Mouse (Mus musculus): ENCODE data around the gene Lekr1. TPM values are rescaled to one million over a fixed set of nuclear protein-coding genes. Genes with fewer than 3 reads are reported as not detected.

The Lekr1 gene
- polyA plus RNA-seq, 1 experiment from 2014 or later, result 4.0 TPM

- no peaks in the 10 kb centered on the region for H3K27me3 ChIP-seq (ENCODE audit: control insufficient read depth, insufficient read depth, low read length)
- 82% methylated on average over 3 of the region's 3 CpGs for WGBS
- no peak overlapping the region for H3K27ac ChIP-seq (replicated peaks)
- no peak overlapping the region for H3K4me3 ChIP-seq (ENCODE audit: low read depth, low read length)
- ATAC-seq (ENCODE audit: low FRiP score, low TSS enrichment) (no peak), DNase-seq (ENCODE audit: low spot score) (no peak)
- TF ChIP-seq EP300 (optimal IDR thresholded peaks at IDR 0.05), result no peak
- no peak for TF ChIP-seq CTCF (IDR thresholded peaks at IDR 0.05; ENCODE audit: low read depth)
- H3K36me3 ChIP-seq (ENCODE audit: control insufficient read depth, insufficient read depth, low read length), result no peaks in the 10 kb centered on the region
- H3K9me3 ChIP-seq (ENCODE audit: control insufficient read depth, low read length), result no peaks in the 10 kb centered on the region
- H3K4me1 ChIP-seq (replicated peaks; ENCODE audit: control insufficient read depth, insufficient read depth), result no peaks in the 10 kb centered on the region
- no peak overlapping the region for H3K9ac ChIP-seq (ENCODE audit: low read length)
- H3K4me2 ChIP-seq (replicated peaks; ENCODE audit: low read depth), result no peak overlapping the region
Measured at GRCm38 (mm10) chr3:65714372-65714771, 48.3 kb downstream of the Lekr1 start.

GRCm38 (mm10) chr3:65717406-65717805 is 51.4 kb downstream of the Lekr1 start:
- 83% methylated on average over 2 of the region's 2 CpGs for WGBS
- no peak for ATAC-seq (ENCODE audit: low FRiP score, low TSS enrichment)

GRCm38 (mm10) chr3:65722897-65723296 is 56.9 kb downstream of the Lekr1 start:
- H3K4me1 ChIP-seq (replicated peaks; ENCODE audit: control insufficient read depth, insufficient read depth), result no peaks in the 10 kb centered on the region
- no peak overlapping the region for H3K27ac ChIP-seq (replicated peaks)
- H3K9me3 ChIP-seq (ENCODE audit: control insufficient read depth, low read length), result no peaks in the 10 kb centered on the region
- H3K4me2 ChIP-seq (replicated peaks; ENCODE audit: low read depth), result no peak overlapping the region
- DNase-seq (ENCODE audit: low spot score) (no peak), ATAC-seq (ENCODE audit: low FRiP score, low TSS enrichment) (no peak)
- no peak for TF ChIP-seq CTCF (IDR thresholded peaks at IDR 0.05; ENCODE audit: low read depth)
- no peak for TF ChIP-seq EP300 (optimal IDR thresholded peaks at IDR 0.05)
- H3K36me3 ChIP-seq (ENCODE audit: control insufficient read depth, insufficient read depth, low read length), result no peaks in the 10 kb centered on the region
- no peak overlapping the region for H3K9ac ChIP-seq (ENCODE audit: low read length)
- no peak overlapping the region for H3K4me3 ChIP-seq (ENCODE audit: low read depth, low read length)
- WGBS, result 66% methylated on average over 4 of the region's 4 CpGs
- no peaks in the 10 kb centered on the region for H3K27me3 ChIP-seq (ENCODE audit: control insufficient read depth, insufficient read depth, low read length)

More at GRCm38 (mm10) chr3:65717406-65717805, 51.4 kb downstream of the Lekr1 start:
- no peak for DNase-seq (ENCODE audit: low spot score)
- Histone ChIP-seq H3K4me2 (replicated peaks; ENCODE audit: low read depth) (no peak overlapping the region), H3K4me3 (ENCODE audit: low read depth, low read length) (no peak overlapping the region), H3K9ac (ENCODE audit: low read length) (no peak overlapping the region), H3K27me3 (ENCODE audit: control insufficient read depth, insufficient read depth, low read length) (no peaks in the 10 kb centered on the region), H3K4me1 (replicated peaks; ENCODE audit: control insufficient read depth, insufficient read depth) (no peaks in the 10 kb centered on the region), H3K9me3 (ENCODE audit: control insufficient read depth, low read length) (no peaks in the 10 kb centered on the region), H3K36me3 (ENCODE audit: control insufficient read depth, insufficient read depth, low read length) (no peaks in the 10 kb centered on the region), H3K27ac (replicated peaks) (no peak overlapping the region)
- TF ChIP-seq CTCF (IDR thresholded peaks at IDR 0.05; ENCODE audit: low read depth), result no peak
- no peak for TF ChIP-seq EP300 (optimal IDR thresholded peaks at IDR 0.05)

- WGBS, result 70% methylated on average over 4 of the region's 4 CpGs
- no peaks in the 10 kb centered on the region for H3K4me1 ChIP-seq (replicated peaks; ENCODE audit: control insufficient read depth, insufficient read depth)
- TF ChIP-seq EP300 (optimal IDR thresholded peaks at IDR 0.05) (no peak), CTCF (IDR thresholded peaks at IDR 0.05; ENCODE audit: low read depth) (no peak)
- DNase-seq (ENCODE audit: low spot score) (no peak), ATAC-seq (ENCODE audit: low FRiP score, low TSS enrichment) (no peak)
- H3K36me3 ChIP-seq (ENCODE audit: control insufficient read depth, insufficient read depth, low read length), result no peaks in the 10 kb centered on the region
- no peaks in the 10 kb centered on the region for H3K9me3 ChIP-seq (ENCODE audit: control insufficient read depth, low read length)
- H3K27ac ChIP-seq (replicated peaks), result no peak overlapping the region
- H3K27me3 ChIP-seq (ENCODE audit: control insufficient read depth, insufficient read depth, low read length), result no peaks in the 10 kb centered on the region
- H3K4me3 ChIP-seq (ENCODE audit: low read depth, low read length), result no peak overlapping the region
- H3K4me2 ChIP-seq (replicated peaks; ENCODE audit: low read depth), result no peak overlapping the region
- no peak overlapping the region for H3K9ac ChIP-seq (ENCODE audit: low read length)
Measured at GRCm38 (mm10) chr3:65723664-65724063, 57.6 kb downstream of the Lekr1 start.

- 57% methylated on average over 4 of the region's 4 CpGs for WGBS
- Histone ChIP-seq H3K9me3 (ENCODE audit: control insufficient read depth, low read length) (no peaks in the 10 kb centered on the region), H3K36me3 (ENCODE audit: control insufficient read depth, insufficient read depth, low read length) (no peaks in the 10 kb centered on the region), H3K9ac (ENCODE audit: low read length) (no peak overlapping the region), H3K4me1 (replicated peaks; ENCODE audit: control insufficient read depth, insufficient read depth) (no peaks in the 10 kb centered on the region), H3K4me2 (replicated peaks; ENCODE audit: low read depth) (no peak overlapping the region), H3K4me3 (ENCODE audit: low read depth, low read length) (no peak overlapping the region), H3K27ac (replicated peaks) (no peak overlapping the region), H3K27me3 (ENCODE audit: control insufficient read depth, insufficient read depth, low read length) (no peaks in the 10 kb centered on the region)
- no peak for TF ChIP-seq EP300 (optimal IDR thresholded peaks at IDR 0.05)
- TF ChIP-seq CTCF (IDR thresholded peaks at IDR 0.05; ENCODE audit: low read depth), result no peak
- ATAC-seq (ENCODE audit: low FRiP score, low TSS enrichment) (no peak), DNase-seq (ENCODE audit: low spot score) (no peak)
Measured at GRCm38 (mm10) chr3:65737816-65738215, 71.8 kb downstream of the Lekr1 start.

GRCm38 (mm10) chr3:65744936-65745335 is 78.9 kb downstream of the Lekr1 start:
- H3K4me2 ChIP-seq (replicated peaks; ENCODE audit: low read depth), result no peak overlapping the region
- no peaks in the 10 kb centered on the region for H3K9me3 ChIP-seq (ENCODE audit: control insufficient read depth, low read length)
- H3K27ac ChIP-seq (replicated peaks), result no peak overlapping the region
- ATAC-seq (ENCODE audit: low FRiP score, low TSS enrichment), result no peak
- H3K4me1 ChIP-seq (replicated peaks; ENCODE audit: control insufficient read depth, insufficient read depth), result no peaks in the 10 kb centered on the region
- H3K9ac ChIP-seq (ENCODE audit: low read length), result no peak overlapping the region
- no peaks in the 10 kb centered on the region for H3K27me3 ChIP-seq (ENCODE audit: control insufficient read depth, insufficient read depth, low read length)
- no peaks in the 10 kb centered on the region for H3K36me3 ChIP-seq (ENCODE audit: control insufficient read depth, insufficient read depth, low read length)
- H3K4me3 ChIP-seq (ENCODE audit: low read depth, low read length), result no peak overlapping the region
- no peak for TF ChIP-seq CTCF (IDR thresholded peaks at IDR 0.05; ENCODE audit: low read depth)
- no peak for DNase-seq (ENCODE audit: low spot score)
- 66% methylated on average over 4 of the region's 4 CpGs for WGBS
